Mouse (Mus musculus): Measurements from ENCODE around the gene Bcar3.

DNA sequence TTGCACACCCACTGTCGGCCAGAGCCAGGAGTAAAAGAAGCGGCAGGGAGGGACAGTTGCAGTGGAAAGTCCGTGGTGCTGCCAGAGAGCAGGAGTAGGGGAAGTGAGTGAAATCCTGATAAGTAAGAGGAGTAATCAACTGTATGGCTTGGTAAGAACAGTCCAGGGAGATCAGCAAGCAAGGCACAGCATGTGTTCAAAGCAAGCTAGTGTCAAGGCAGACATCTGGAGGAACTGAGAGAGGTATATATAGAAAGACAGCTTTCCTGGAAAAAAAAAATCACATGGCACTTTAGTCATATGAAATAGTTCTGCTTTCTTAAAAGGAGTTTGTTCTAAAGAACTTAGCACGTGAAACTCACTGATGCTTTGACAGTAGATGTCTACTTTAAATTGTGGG is 78.7 kb downstream of the Bcar3 start:
- TF ChIP-seq CTCF (IDR thresholded peaks at IDR 0.05; ENCODE audit: borderline replicate concordance, insufficient read depth, low read depth, low read length) (no peak), POLR2A (IDR thresholded peaks at IDR 0.05; ENCODE audit: borderline replicate concordance, insufficient read depth, low read length) (no peak)

Data from cerebellum, adult 2 months (tissue).